Mouse (Mus musculus): ENCODE data around the gene Hspa12b. TPM values are rescaled to one million over a fixed set of nuclear protein-coding genes. Genes with fewer than 3 reads are reported as not detected.

Gene Hspa12b
- polyA plus RNA-seq, 1 experiment from 2014 or later: 20.3 TPM

DNA sequence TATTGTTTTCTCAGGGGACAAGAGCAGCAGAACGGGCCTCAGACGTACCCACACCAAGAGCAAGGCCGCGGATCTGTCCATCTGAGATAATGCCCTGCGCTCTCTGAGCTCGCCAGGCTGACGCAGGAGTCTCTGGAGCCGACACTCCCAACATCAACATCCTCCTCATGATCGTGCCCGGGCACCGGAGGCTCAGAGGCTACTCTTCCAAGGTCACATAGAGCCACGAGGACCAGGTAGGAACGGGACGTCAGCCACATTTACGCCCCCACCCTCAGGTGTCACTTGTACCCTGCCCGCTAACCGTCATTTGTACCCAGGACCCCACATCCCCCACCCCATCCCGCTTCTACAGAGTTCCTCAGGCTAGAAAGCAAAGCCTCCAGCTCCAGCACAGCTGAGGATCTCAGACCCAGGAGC is 32.4 kb downstream of the Hspa12b start:
- Histone ChIP-seq H3K36me3 (peaks cover 3% of the 10 kb centered on the region; the same call in 1 of the 2 replicates), H3K27me3 (no peaks in the 10 kb centered on the region; the same call in 1 of the 2 replicates), H3K4me3 (replicated peaks) (peak overlapping the region; percentile 77), H3K4me1 (peaks cover 23% of the 10 kb centered on the region), H3K9ac (peak overlapping the region; percentile 85), H3K9me3 (replicated peaks) (no peaks in the 10 kb centered on the region), H3K27ac (peak overlapping the region; percentile 84), H3K4me2 (peak overlapping the region; percentile 90)
- WGBS: 0% methylated on average over 18 of the region's 18 CpGs
- ATAC-seq (replicated peaks; ENCODE audit: low FRiP score): peak; percentile 63

GRCm38 (mm10) chr2:131159938-131160581 is 33.0 kb downstream of the Hspa12b start, which contains the start of gene 1700037H04Rik:
Gene 1700037H04Rik (minus strand): TSS chr2:131160081.
- peak within 1 kb of the TSS; percentile 85 for H3K9ac ChIP-seq
- H3K4me2 ChIP-seq: peak within 1 kb of the TSS; percentile 90
- peaks cover 3% of the 10 kb centered on the region; the same call in 1 of the 2 replicates for H3K36me3 ChIP-seq
- WGBS: under 1% methylated on average over 54 of the region's 54 CpGs
- H3K4me3 ChIP-seq (replicated peaks): peak within 1 kb of the TSS; percentile 77
- peak; percentile 96 for ATAC-seq (replicated peaks; ENCODE audit: low FRiP score)
- peaks cover 23% of the 10 kb centered on the region for H3K4me1 ChIP-seq
- H3K27ac ChIP-seq: peak within 1 kb of the TSS; percentile 94
- H3K9me3 ChIP-seq (replicated peaks): no peaks in the 10 kb centered on the region
- no peaks in the 10 kb centered on the region; the same call in 1 of the 2 replicates for H3K27me3 ChIP-seq

- Histone ChIP-seq H3K9me3 (replicated peaks) (no peaks in the 10 kb centered on the region), H3K27me3 (no peaks in the 10 kb centered on the region; the same call in 1 of the 2 replicates), H3K9ac (peak overlapping the region; percentile 82), H3K27ac (peak overlapping the region; percentile 94), H3K4me1 (peaks cover 23% of the 10 kb centered on the region), H3K36me3 (no peaks in the 10 kb centered on the region), H3K4me3 (replicated peaks) (peak overlapping the region; percentile 77), H3K4me2 (peak overlapping the region; percentile 90)
- WGBS: under 1% methylated on average over 17 of the region's 17 CpGs
- ATAC-seq (replicated peaks; ENCODE audit: low FRiP score): no peak; the same call in 1 of the 2 replicates
Measured at GRCm38 (mm10) chr2:131160671-131161111, 33.6 kb downstream of the Hspa12b start.

- Histone ChIP-seq H3K27me3 (no peaks in the 10 kb centered on the region; the same call in 1 of the 2 replicates), H3K9ac (no peak overlapping the region), H3K4me3 (replicated peaks) (no peak overlapping the region), H3K4me2 (no peak overlapping the region), H3K27ac (no peak overlapping the region), H3K9me3 (replicated peaks) (no peaks in the 10 kb centered on the region), H3K4me1 (peaks cover 13% of the 10 kb centered on the region), H3K36me3 (no peaks in the 10 kb centered on the region)
- ATAC-seq (replicated peaks; ENCODE audit: low FRiP score): no peak
- 70% methylated on average over 7 of the region's 7 CpGs for WGBS
Measured at GRCm38 (mm10) chr2:131163924-131164323, 36.8 kb downstream of the Hspa12b start.

DNA sequence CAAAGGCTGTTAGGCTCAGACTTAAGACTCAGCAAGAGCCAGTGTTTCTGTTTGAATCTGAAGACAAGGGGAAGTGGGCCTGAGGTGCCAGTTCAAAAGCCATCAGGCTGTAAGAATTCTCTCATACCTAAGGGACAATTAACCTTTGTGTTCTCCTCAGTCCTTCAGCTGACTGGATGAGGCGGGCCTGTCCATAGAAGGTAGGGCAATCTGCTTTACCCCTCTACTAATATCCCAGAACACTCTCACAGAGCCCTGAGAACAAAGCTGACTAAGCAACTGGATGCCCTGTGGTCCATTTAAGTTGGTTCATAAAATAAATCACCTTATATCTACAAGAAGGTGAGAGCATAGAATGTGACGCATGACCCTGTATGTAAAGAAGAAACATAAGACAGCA is 39.1 kb downstream of the Hspa12b start:
- no peak for ATAC-seq (replicated peaks; ENCODE audit: low FRiP score)
- H3K27ac ChIP-seq: no peak overlapping the region
- peaks cover 10% of the 10 kb centered on the region for H3K27me3 ChIP-seq
- H3K36me3 ChIP-seq: no peaks in the 10 kb centered on the region
- no peak overlapping the region for H3K4me3 ChIP-seq (replicated peaks)
- H3K4me1 ChIP-seq: peaks cover 12% of the 10 kb centered on the region
- H3K9ac ChIP-seq: no peak overlapping the region
- 85% methylated on average over 2 of the region's 2 CpGs for WGBS
- H3K9me3 ChIP-seq (replicated peaks): no peaks in the 10 kb centered on the region
- no peak overlapping the region for H3K4me2 ChIP-seq

- 64% methylated on average over 6 of the region's 6 CpGs for WGBS
- H3K9ac ChIP-seq: no peak overlapping the region
- peaks cover 28% of the 10 kb centered on the region for H3K27me3 ChIP-seq
- no peak for ATAC-seq (replicated peaks; ENCODE audit: low FRiP score)
- no peak overlapping the region for H3K4me2 ChIP-seq
- H3K4me1 ChIP-seq: peaks cover 19% of the 10 kb centered on the region
- no peak overlapping the region for H3K4me3 ChIP-seq (replicated peaks)
- H3K36me3 ChIP-seq: no peaks in the 10 kb centered on the region
- no peaks in the 10 kb centered on the region for H3K9me3 ChIP-seq (replicated peaks)
- no peak overlapping the region for H3K27ac ChIP-seq
Measured at GRCm38 (mm10) chr2:131167984-131168383, 40.9 kb downstream of the Hspa12b start.

GRCm38 (mm10) chr2:131168914-131169313 is 41.8 kb downstream of the Hspa12b start:
- H3K9ac ChIP-seq: no peak overlapping the region
- H3K4me2 ChIP-seq: no peak overlapping the region
- H3K4me1 ChIP-seq: peaks cover 20% of the 10 kb centered on the region
- H3K4me3 ChIP-seq (replicated peaks): no peak overlapping the region
- H3K9me3 ChIP-seq (replicated peaks): no peaks in the 10 kb centered on the region
- H3K27ac ChIP-seq: no peak overlapping the region
- no peaks in the 10 kb centered on the region for H3K36me3 ChIP-seq
- no peak for ATAC-seq (replicated peaks; ENCODE audit: low FRiP score)
- 82% methylated on average over 1 of the region's 1 CpGs for WGBS
- H3K27me3 ChIP-seq: peaks cover 37% of the 10 kb centered on the region

DNA sequence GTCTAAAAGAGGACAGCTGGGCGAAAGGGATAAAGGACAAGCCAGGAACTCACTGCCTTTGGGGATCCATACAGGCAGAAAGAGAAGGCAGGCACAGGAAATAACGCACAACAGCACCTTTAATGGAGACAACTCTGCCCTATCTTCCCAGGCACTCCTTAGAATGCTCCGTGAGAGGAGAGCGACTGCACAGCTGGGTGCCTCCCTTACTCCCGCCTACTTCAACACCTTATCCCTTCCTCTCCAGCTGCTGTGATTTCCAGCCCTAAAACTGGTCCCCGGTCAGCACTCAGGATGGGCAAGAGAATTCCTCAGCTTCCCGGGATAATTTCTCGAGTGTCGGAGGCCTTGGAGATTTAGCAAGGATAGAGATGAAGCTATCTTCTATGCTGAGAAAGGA is 43.9 kb downstream of the Hspa12b start:
- Histone ChIP-seq H3K4me1 (peaks cover 38% of the 10 kb centered on the region), H3K9me3 (replicated peaks) (no peaks in the 10 kb centered on the region), H3K9ac (peak overlapping the region; percentile 28; the same call in 1 of the 2 replicates), H3K27ac (no peak overlapping the region), H3K4me2 (peak overlapping the region; percentile 61), H3K27me3 (peaks cover 41% of the 10 kb centered on the region), H3K4me3 (replicated peaks) (peak overlapping the region; percentile 37), H3K36me3 (0 out of 2 replicates have a peak, but pooled peaks cover 3% of the 10 kb centered on the region)
- WGBS: 13% methylated on average over 9 of the region's 9 CpGs
- no peak for ATAC-seq (replicated peaks; ENCODE audit: low FRiP score)

GRCm38 (mm10) chr2:131171401-131172104 is 44.5 kb downstream of the Hspa12b start:
- Histone ChIP-seq H3K4me2 (peak overlapping the region; percentile 61), H3K4me1 (peaks cover 44% of the 10 kb centered on the region), H3K4me3 (replicated peaks) (peak overlapping the region; percentile 37), H3K27ac (no peak overlapping the region), H3K36me3 (0 out of 2 replicates have a peak, but pooled peaks cover 3% of the 10 kb centered on the region), H3K9me3 (replicated peaks) (no peaks in the 10 kb centered on the region), H3K9ac (peak overlapping the region; percentile 28; the same call in 1 of the 2 replicates), H3K27me3 (peaks cover 41% of the 10 kb centered on the region)
- no peak for ATAC-seq (replicated peaks; ENCODE audit: low FRiP score)
- WGBS: 4% methylated on average over 43 of the region's 43 CpGs

GRCm38 (mm10) chr2:131172322-131172721 is 45.2 kb downstream of the Hspa12b start:
- 48% methylated on average over 9 of the region's 9 CpGs for WGBS
- Histone ChIP-seq H3K27me3 (peaks cover 41% of the 10 kb centered on the region), H3K36me3 (0 out of 2 replicates have a peak, but pooled peaks cover 9% of the 10 kb centered on the region), H3K27ac (no peak overlapping the region), H3K9me3 (replicated peaks) (no peaks in the 10 kb centered on the region), H3K4me2 (no peak overlapping the region), H3K4me1 (peaks cover 52% of the 10 kb centered on the region), H3K4me3 (replicated peaks) (no peak overlapping the region), H3K9ac (no peak overlapping the region)
- no peak for ATAC-seq (replicated peaks; ENCODE audit: low FRiP score)

- 6% methylated on average over 11 of the region's 11 CpGs for WGBS
- Histone ChIP-seq H3K27me3 (peaks cover 41% of the 10 kb centered on the region), H3K4me1 (peaks cover 69% of the 10 kb centered on the region), H3K9ac (no peak overlapping the region), H3K4me2 (peak overlapping the region; percentile 72), H3K9me3 (replicated peaks) (no peaks in the 10 kb centered on the region), H3K4me3 (replicated peaks) (peak overlapping the region; percentile 42), H3K27ac (0 out of 2 replicates have a peak overlapping the region, but pooled peaks have one; percentile 76), H3K36me3 (0 out of 2 replicates have a peak, but pooled peaks cover 10% of the 10 kb centered on the region)
- ATAC-seq (replicated peaks; ENCODE audit: low FRiP score): 0 out of 2 replicates have a peak, but pooled peaks have one; percentile 19
Measured at GRCm38 (mm10) chr2:131174700-131175099, 47.6 kb downstream of the Hspa12b start.

Measured in kidney, embryonic 15.5 days (tissue).